Mouse (Mus musculus): ENCODE measurements around the gene Kcng4. TPM values are rescaled to one million over a fixed set of nuclear protein-coding genes. Genes with fewer than 3 reads are reported as not detected.

Gene Kcng4
- total and polyA plus RNA-seq, 3 experiments: 0.05 to 0.33 (median 0.23) TPM

DNA sequence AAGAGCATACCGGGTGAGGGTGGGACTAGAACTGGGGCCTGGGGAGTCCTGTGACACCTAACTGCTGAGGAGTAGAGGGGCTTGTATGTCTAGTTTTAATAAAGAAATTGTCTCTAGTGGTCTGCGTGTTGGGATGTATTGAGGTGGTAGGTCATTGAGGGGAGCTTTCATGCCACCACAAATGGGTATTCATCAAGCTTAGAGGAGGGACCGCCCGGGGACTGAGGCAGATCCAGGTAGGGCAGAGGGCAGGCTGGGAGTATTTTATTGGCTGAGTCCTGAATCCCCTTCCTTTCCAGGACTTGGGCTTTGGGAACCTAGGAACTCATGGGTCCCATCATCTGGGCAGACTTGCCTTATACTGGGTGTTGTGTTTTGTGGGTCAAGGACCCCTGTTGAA lies 18.7 kb downstream of the Kcng4 start:
- TF ChIP-seq EP300 (IDR thresholded peaks at IDR 0.05; ENCODE audit: insufficient read depth, low read depth, low read length) (no peak), POLR2A (IDR thresholded peaks at IDR 0.05; ENCODE audit: insufficient read depth, low read depth, low read length) (no peak), CTCF (IDR thresholded peaks at IDR 0.05) (no peak)
- DNase-seq: no peak
- Histone ChIP-seq H3K36me3 (ENCODE audit: control insufficient read depth, insufficient read depth, low read length) (no peaks in the 10 kb centered on the region), H3K27me3 (ENCODE audit: control insufficient read depth, insufficient read depth, low read length) (no peaks in the 10 kb centered on the region), H3K9ac (ENCODE audit: low read depth, low read length) (no peak overlapping the region), H3K79me2 (replicated peaks; ENCODE audit: control insufficient read depth, insufficient read depth, low read length) (no peaks in the 10 kb centered on the region), H3K4me3 (no peak overlapping the region), H3K4me1 (ENCODE audit: control insufficient read depth, insufficient read depth, low read length) (no peaks in the 10 kb centered on the region; the same call in 1 of the 2 replicates), H3K27ac (no peak overlapping the region)
- 95% methylated on average over 4 of the region's 4 CpGs for WGBS
- intact Hi-C loops (cut with DNase I): no loop called here

DNA sequence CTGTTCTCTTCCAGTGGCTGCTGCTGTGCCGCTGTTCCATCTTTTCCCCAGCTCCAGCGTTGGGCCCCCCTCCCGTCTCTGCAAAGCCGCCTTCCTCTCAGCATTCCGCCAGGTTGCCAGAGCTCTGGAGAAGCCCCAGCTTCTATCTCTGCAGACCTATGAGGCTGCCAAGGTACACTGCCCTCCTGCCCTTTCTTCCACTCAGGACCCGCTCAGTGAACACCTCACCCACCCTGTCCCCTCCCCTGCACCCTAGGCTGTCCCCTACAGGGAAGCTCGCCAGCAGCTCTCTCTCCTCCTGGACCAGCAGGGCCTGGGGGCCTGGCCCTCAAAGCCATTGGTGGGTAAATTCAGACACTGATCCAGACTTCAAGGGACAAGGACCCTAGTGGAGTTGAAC lies 19.1 kb downstream of the Kcng4 start:
- no peaks in the 10 kb centered on the region for H3K36me3 ChIP-seq (ENCODE audit: control insufficient read depth, insufficient read depth, low read length)
- TF ChIP-seq POLR2A (IDR thresholded peaks at IDR 0.05; ENCODE audit: insufficient read depth, low read depth, low read length): no peak
- TF ChIP-seq EP300 (IDR thresholded peaks at IDR 0.05; ENCODE audit: insufficient read depth, low read depth, low read length): no peak
- no peak for TF ChIP-seq CTCF (IDR thresholded peaks at IDR 0.05)
- intact Hi-C loops (cut with DNase I): no loop called here

DNA sequence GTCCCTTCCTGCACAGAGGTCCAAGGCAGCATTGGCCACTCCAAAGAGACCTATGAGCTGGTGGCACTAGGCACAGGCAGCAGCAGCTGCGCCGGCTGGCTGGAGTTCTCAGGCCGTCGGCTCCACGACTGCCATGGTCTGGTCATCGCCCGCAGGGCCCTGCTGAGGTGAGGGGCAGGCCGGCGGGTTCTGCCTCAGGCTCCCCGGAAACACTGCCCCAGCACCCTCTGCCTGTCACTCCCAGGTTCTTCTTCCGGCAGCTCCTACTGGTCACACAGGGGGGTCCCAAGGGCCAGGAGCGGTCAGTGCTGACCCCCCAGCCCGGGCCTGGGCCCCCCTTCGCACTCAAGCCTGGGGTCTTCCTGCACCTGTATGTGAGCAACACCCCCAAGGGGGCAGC lies 20.4 kb downstream of the Kcng4 start:
- intact Hi-C loops (cut with DNase I): no loop called here

More for the DNA sequence above, 19.1 kb downstream of the Kcng4 start:
- Histone ChIP-seq H3K9ac (ENCODE audit: low read depth, low read length) (no peak overlapping the region), H3K79me2 (replicated peaks; ENCODE audit: control insufficient read depth, insufficient read depth, low read length) (no peaks in the 10 kb centered on the region), H3K27ac (no peak overlapping the region), H3K27me3 (ENCODE audit: control insufficient read depth, insufficient read depth, low read length) (no peaks in the 10 kb centered on the region), H3K4me3 (no peak overlapping the region), H3K4me1 (ENCODE audit: control insufficient read depth, insufficient read depth, low read length) (no peaks in the 10 kb centered on the region; the same call in 1 of the 2 replicates)
- no peak for DNase-seq
- 56% methylated on average over 7 of the region's 7 CpGs for WGBS

DNA sequence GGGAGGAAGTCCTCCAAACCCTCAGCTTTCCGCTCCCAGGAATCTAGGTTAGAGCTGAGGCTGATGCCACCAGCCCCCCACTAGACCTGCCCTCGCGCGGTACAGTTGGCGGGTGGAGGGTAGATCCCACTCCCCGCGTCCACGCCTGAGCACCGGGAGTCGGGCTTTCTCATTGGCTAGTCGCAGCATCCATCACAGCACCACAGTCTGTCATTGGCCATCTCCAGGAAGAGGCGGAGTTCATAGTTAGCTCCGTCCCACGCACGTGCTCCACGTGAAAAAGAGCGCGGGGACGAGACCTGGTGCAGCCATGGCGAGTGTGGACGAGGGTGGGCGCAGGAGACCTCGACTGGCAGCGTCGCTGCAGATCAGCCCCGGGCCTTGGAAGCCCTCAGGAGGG lies 23.0 kb downstream of the Kcng4 start, which contains the start of gene Adad2:
Adad2 (plus strand) TSS at position 277 of the 400 bp plus-strand sequence.
- Histone ChIP-seq H3K27me3 (ENCODE audit: control insufficient read depth, insufficient read depth, low read length) (no peaks in the 10 kb centered on the region), H3K4me1 (ENCODE audit: control insufficient read depth, insufficient read depth, low read length) (no peaks in the 10 kb centered on the region), H3K27ac (no peak within 1 kb of the TSS), H3K9ac (ENCODE audit: low read depth, low read length) (no peak within 1 kb of the TSS), H3K79me2 (replicated peaks; ENCODE audit: control insufficient read depth, insufficient read depth, low read length) (no peaks in the 10 kb centered on the region), H3K4me3 (no peak within 1 kb of the TSS), H3K36me3 (ENCODE audit: control insufficient read depth, insufficient read depth, low read length) (no peaks in the 10 kb centered on the region)
- intact Hi-C loops (cut with DNase I): no loop called here
- TF ChIP-seq EP300 (IDR thresholded peaks at IDR 0.05; ENCODE audit: insufficient read depth, low read depth, low read length): no peak
- TF ChIP-seq CTCF (IDR thresholded peaks at IDR 0.05): no peak
- no peak for TF ChIP-seq POLR2A (IDR thresholded peaks at IDR 0.05; ENCODE audit: insufficient read depth, low read depth, low read length)
- no peak for DNase-seq
- WGBS: 79% methylated on average over 26 of the region's 26 CpGs

More for the DNA sequence above, 20.4 kb downstream of the Kcng4 start:
- DNase-seq: no peak
- H3K27ac ChIP-seq: no peak overlapping the region
- H3K4me3 ChIP-seq: no peak overlapping the region
- no peak overlapping the region for H3K9ac ChIP-seq (ENCODE audit: low read depth, low read length)
- H3K4me1 ChIP-seq (ENCODE audit: control insufficient read depth, insufficient read depth, low read length): no peaks in the 10 kb centered on the region
- TF ChIP-seq POLR2A (IDR thresholded peaks at IDR 0.05; ENCODE audit: insufficient read depth, low read depth, low read length): no peak
- no peak for TF ChIP-seq EP300 (IDR thresholded peaks at IDR 0.05; ENCODE audit: insufficient read depth, low read depth, low read length)
- TF ChIP-seq CTCF (IDR thresholded peaks at IDR 0.05): no peak
- 82% methylated on average over 14 of the region's 14 CpGs for WGBS
- H3K79me2 ChIP-seq (replicated peaks; ENCODE audit: control insufficient read depth, insufficient read depth, low read length): no peaks in the 10 kb centered on the region
- no peaks in the 10 kb centered on the region for H3K27me3 ChIP-seq (ENCODE audit: control insufficient read depth, insufficient read depth, low read length)
- no peaks in the 10 kb centered on the region for H3K36me3 ChIP-seq (ENCODE audit: control insufficient read depth, insufficient read depth, low read length)

- H3K27ac ChIP-seq: no peak overlapping the region
- TF ChIP-seq POLR2A (IDR thresholded peaks at IDR 0.05; ENCODE audit: insufficient read depth, low read depth, low read length) (no peak), CTCF (IDR thresholded peaks at IDR 0.05) (peak; percentile 55)
- no peaks in the 10 kb centered on the region for H3K79me2 ChIP-seq (replicated peaks; ENCODE audit: control insufficient read depth, insufficient read depth, low read length)
- intact Hi-C loops (cut with DNase I): loop anchor here (5.0 kb wide), 1 partner anchor 71 kb away; no protein-coding TSS in a partner anchor
- H3K4me3 ChIP-seq: no peak overlapping the region
- H3K36me3 ChIP-seq (ENCODE audit: control insufficient read depth, insufficient read depth, low read length): no peaks in the 10 kb centered on the region
- H3K27me3 ChIP-seq (ENCODE audit: control insufficient read depth, insufficient read depth, low read length): no peaks in the 10 kb centered on the region
- WGBS: 63% methylated on average over 2 of the region's 2 CpGs
- no peak for DNase-seq
- peaks cover 4% of the 10 kb centered on the region for H3K4me1 ChIP-seq (ENCODE audit: control insufficient read depth, insufficient read depth, low read length)
- H3K9ac ChIP-seq (ENCODE audit: low read depth, low read length): no peak overlapping the region
Observed at GRCm38 (mm10) chr8:119606224-119606623, 29.3 kb downstream of the Kcng4 start.

GRCm38 (mm10) chr8:119604996-119605395 lies 30.5 kb downstream of the Kcng4 start, which contains the start of gene Taf1c:
Gene Taf1c (minus strand): TSS chr8:119605222.
- Histone ChIP-seq H3K4me1 (ENCODE audit: control insufficient read depth, insufficient read depth, low read length) (peaks cover 4% of the 10 kb centered on the region), H3K4me3 (peak within 1 kb of the TSS; percentile 76), H3K27ac (peak within 1 kb of the TSS; percentile 79), H3K9ac (ENCODE audit: low read depth, low read length) (peak within 1 kb of the TSS; percentile 87), H3K27me3 (ENCODE audit: control insufficient read depth, insufficient read depth, low read length) (no peaks in the 10 kb centered on the region), H3K79me2 (replicated peaks; ENCODE audit: control insufficient read depth, insufficient read depth, low read length) (no peaks in the 10 kb centered on the region), H3K36me3 (ENCODE audit: control insufficient read depth, insufficient read depth, low read length) (no peaks in the 10 kb centered on the region)
- DNase-seq: peak; percentile 91 to 94
- intact Hi-C loops (cut with DNase I): loop anchor here (2.0 to 5.0 kb wide), 4 partner anchors 30 to 192 kb away; partner anchors contain the start of genes Dnaaf1, Hsdl1 and Necab2
- TF ChIP-seq POLR2A (IDR thresholded peaks at IDR 0.05; ENCODE audit: insufficient read depth, low read depth, low read length) (peak; percentile 88), EP300 (IDR thresholded peaks at IDR 0.05; ENCODE audit: insufficient read depth, low read depth, low read length) (peak; percentile 73; the same call in 1 of the 2 replicates), CTCF (IDR thresholded peaks at IDR 0.05) (peak; percentile 94)
- under 1% methylated on average over 23 of the region's 23 CpGs for WGBS

Data from heart, adult 2 months (tissue).